Mouse (Mus musculus): ENCODE measurements around the gene Anks1b. TPM values are rescaled to one million over a fixed set of nuclear protein-coding genes. Genes with fewer than 3 reads are reported as not detected.

Gene Anks1b
- polyA plus RNA-seq, 1 experiment from 2014 or later = 0.21 TPM

DNA sequence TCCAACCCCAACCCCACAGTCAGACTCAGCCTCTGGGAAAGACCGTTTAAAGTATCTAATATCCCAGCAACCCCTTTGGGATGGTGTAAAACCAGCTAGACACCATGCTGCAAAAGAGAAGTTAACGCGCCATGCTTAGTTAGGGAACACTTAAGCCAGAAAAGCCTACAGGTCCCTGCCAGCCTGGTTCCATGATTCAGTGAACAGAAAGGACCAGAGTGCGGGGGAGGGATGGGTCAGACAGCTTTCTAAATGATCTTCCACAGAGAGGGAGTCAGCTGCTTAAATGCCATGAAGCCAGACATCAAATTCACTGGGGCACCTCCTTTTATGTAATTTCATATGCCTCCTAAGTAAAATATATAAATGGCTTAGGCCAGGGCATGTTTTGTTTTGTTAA lies 764.0 kb downstream of the Anks1b start:
- Histone ChIP-seq H3K27ac (ENCODE audit: low read length) (no peak overlapping the region), H3K27me3 (replicated peaks; ENCODE audit: insufficient read depth, low read length) (no peaks in the 10 kb centered on the region), H3K36me3 (ENCODE audit: insufficient read depth, low read length) (no peaks in the 10 kb centered on the region), H3K4me3 (ENCODE audit: low read depth, low read length) (no peak overlapping the region), H3K9ac (replicated peaks; ENCODE audit: low read depth) (no peak overlapping the region), H3K4me1 (ENCODE audit: insufficient read depth, low read depth, low read length) (no peaks in the 10 kb centered on the region), H3K4me2 (replicated peaks; ENCODE audit: low read depth, low read length) (no peak overlapping the region), H3K9me3 (ENCODE audit: low read length) (no peaks in the 10 kb centered on the region)
- WGBS = 89% methylated on average over 4 of the region's 4 CpGs
- DNase-seq (ENCODE audit: low spot score) (no peak), ATAC-seq (no peak)
- TF ChIP-seq EP300 (IDR thresholded peaks at IDR 0.05) (no peak), CTCF (IDR thresholded peaks at IDR 0.05) (no peak)

DNA sequence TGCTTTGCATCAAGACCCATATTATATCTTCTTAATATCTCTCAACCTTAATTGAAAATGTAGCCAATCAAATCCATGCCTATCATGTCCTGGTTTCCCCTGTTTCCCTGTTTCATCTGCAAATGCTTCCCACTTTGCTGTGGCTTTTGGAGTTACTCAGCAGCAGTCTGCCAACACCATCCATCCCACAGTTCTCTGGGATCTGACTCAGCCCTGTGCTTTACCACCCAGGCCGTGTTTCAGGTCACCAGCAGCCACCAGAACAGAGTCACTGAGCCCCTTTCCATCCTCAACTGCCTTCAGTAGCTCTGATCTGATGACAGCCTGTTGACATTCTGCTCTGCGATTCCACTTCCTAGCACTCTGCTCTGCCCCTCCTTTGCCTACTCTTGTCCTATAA lies 776.4 kb downstream of the Anks1b start:
- Histone ChIP-seq H3K4me3 (ENCODE audit: low read depth, low read length) (no peak overlapping the region), H3K4me1 (ENCODE audit: insufficient read depth, low read depth, low read length) (no peaks in the 10 kb centered on the region), H3K9me3 (ENCODE audit: low read length) (no peaks in the 10 kb centered on the region), H3K27me3 (replicated peaks; ENCODE audit: insufficient read depth, low read length) (no peaks in the 10 kb centered on the region), H3K27ac (ENCODE audit: low read length) (no peak overlapping the region), H3K9ac (replicated peaks; ENCODE audit: low read depth) (no peak overlapping the region), H3K36me3 (ENCODE audit: insufficient read depth, low read length) (no peaks in the 10 kb centered on the region), H3K4me2 (replicated peaks; ENCODE audit: low read depth, low read length) (no peak overlapping the region)
- TF ChIP-seq EP300 (IDR thresholded peaks at IDR 0.05) (no peak), CTCF (IDR thresholded peaks at IDR 0.05) (no peak)
- 61% methylated on average over 2 of the region's 2 CpGs for WGBS
- ATAC-seq = no peak
- no peak for DNase-seq (ENCODE audit: low spot score)

DNA sequence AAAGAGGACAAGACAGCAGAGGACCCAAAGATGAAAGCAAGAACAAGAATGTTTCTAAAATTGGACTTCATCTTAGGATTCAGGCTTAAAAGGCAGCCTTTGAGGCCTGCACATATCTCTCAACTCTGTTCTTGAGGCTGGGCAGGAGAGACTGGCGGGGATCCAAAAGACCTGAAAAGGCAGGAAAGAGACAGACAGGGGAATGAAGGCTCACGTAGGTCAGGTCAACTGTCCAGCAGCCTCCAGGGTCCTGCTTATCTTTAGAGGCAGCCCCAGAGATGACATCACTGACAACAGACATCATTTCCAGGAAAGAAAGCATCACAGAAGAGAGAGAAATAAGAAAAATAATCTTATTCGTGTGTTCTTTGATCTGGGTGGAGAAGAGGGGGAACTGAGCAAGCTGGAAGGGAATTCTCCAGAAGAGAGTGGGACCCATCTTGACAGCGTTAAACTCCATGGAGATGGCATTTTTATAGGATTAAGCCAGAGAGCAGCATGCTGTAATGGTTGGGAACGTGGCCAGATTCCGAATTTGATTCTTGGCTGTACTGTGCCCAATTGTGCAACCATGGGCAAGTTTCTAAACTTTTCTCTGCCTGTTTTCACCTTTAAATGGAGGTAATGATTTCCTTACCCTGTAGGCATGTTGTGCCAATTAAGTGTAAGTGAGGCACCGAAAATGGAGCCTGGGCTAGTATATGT lies 784.3 kb downstream of the Anks1b start:
- Histone ChIP-seq H3K27ac (ENCODE audit: low read length) (no peak overlapping the region), H3K4me1 (ENCODE audit: insufficient read depth, low read depth, low read length) (no peaks in the 10 kb centered on the region), H3K4me2 (replicated peaks; ENCODE audit: low read depth, low read length) (no peak overlapping the region), H3K27me3 (replicated peaks; ENCODE audit: insufficient read depth, low read length) (no peaks in the 10 kb centered on the region), H3K4me3 (ENCODE audit: low read depth, low read length) (no peak overlapping the region), H3K9me3 (ENCODE audit: low read length) (no peaks in the 10 kb centered on the region), H3K9ac (replicated peaks; ENCODE audit: low read depth) (no peak overlapping the region), H3K36me3 (ENCODE audit: insufficient read depth, low read length) (no peaks in the 10 kb centered on the region)
- DNase-seq (ENCODE audit: low spot score) = no peak
- ATAC-seq = no peak
- TF ChIP-seq EP300 (IDR thresholded peaks at IDR 0.05) = no peak
- no peak for TF ChIP-seq CTCF (IDR thresholded peaks at IDR 0.05)
- 65% methylated on average over 7 of the region's 7 CpGs for WGBS

DNA sequence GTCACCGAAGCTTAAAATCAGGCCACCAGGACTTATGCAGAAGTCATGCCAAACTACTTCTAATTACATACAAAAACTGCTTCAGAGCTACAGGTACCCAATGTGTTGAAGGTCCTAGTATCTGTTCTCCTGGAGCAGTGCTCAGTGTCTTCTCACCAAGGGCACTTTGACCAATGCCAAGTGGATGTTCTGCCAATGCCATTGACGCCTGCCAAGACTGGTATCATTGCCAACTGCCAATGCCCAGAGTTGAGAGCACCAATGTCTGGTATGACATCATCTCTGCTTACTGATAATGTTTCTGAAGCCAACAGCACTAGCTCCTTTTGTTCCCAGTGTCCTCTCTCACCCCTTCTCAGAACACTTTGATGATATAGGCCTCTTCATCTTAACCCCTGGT lies 793.4 kb downstream of the Anks1b start:
- no peak for TF ChIP-seq EP300 (IDR thresholded peaks at IDR 0.05)
- no peak for TF ChIP-seq CTCF (IDR thresholded peaks at IDR 0.05)
- no peak overlapping the region for H3K4me2 ChIP-seq (replicated peaks; ENCODE audit: low read depth, low read length)

DNA sequence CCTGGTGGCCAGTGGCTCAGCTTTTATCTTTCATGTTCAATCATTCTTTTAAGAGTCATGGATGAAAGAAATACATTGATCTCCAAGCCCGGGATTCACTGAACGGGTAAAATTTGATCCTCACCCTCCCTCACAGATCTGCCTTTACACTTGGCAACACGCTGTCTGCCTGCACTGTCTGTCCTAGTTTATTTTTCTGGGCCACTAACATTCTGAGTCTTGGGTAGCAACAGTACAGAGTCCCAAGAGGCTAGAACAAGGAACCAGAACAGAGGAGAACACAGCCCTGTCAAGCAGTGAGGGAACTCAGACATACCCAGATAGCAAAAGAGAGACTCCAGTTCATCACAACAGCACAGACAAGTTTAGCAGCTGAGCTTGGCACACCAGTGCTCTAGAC lies 797.0 kb downstream of the Anks1b start:
- no peak overlapping the region for H3K9ac ChIP-seq (replicated peaks; ENCODE audit: low read depth)
- DNase-seq (ENCODE audit: low spot score) (no peak), ATAC-seq (no peak)
- H3K4me1 ChIP-seq (ENCODE audit: insufficient read depth, low read depth, low read length) = no peaks in the 10 kb centered on the region
- no peak overlapping the region for H3K27ac ChIP-seq (ENCODE audit: low read length)
- no peak overlapping the region for H3K4me3 ChIP-seq (ENCODE audit: low read depth, low read length)
- WGBS = 84% methylated on average over 3 of the region's 3 CpGs
- no peaks in the 10 kb centered on the region for H3K9me3 ChIP-seq (ENCODE audit: low read length)
- no peaks in the 10 kb centered on the region for H3K27me3 ChIP-seq (replicated peaks; ENCODE audit: insufficient read depth, low read length)
- TF ChIP-seq EP300 (IDR thresholded peaks at IDR 0.05) = no peak
- TF ChIP-seq CTCF (IDR thresholded peaks at IDR 0.05) = no peak
- no peaks in the 10 kb centered on the region for H3K36me3 ChIP-seq (ENCODE audit: insufficient read depth, low read length)
- H3K4me2 ChIP-seq (replicated peaks; ENCODE audit: low read depth, low read length) = no peak overlapping the region

More for the DNA sequence above, 793.4 kb downstream of the Anks1b start:
- Histone ChIP-seq H3K4me1 (ENCODE audit: insufficient read depth, low read depth, low read length) (no peaks in the 10 kb centered on the region), H3K27ac (ENCODE audit: low read length) (no peak overlapping the region), H3K4me3 (ENCODE audit: low read depth, low read length) (no peak overlapping the region), H3K9ac (replicated peaks; ENCODE audit: low read depth) (no peak overlapping the region), H3K27me3 (replicated peaks; ENCODE audit: insufficient read depth, low read length) (no peaks in the 10 kb centered on the region), H3K9me3 (ENCODE audit: low read length) (no peaks in the 10 kb centered on the region), H3K36me3 (ENCODE audit: insufficient read depth, low read length) (no peaks in the 10 kb centered on the region)
- no peak for DNase-seq (ENCODE audit: low spot score)
- 79% methylated on average over 2 of the region's 2 CpGs for WGBS
- no peak for ATAC-seq

DNA sequence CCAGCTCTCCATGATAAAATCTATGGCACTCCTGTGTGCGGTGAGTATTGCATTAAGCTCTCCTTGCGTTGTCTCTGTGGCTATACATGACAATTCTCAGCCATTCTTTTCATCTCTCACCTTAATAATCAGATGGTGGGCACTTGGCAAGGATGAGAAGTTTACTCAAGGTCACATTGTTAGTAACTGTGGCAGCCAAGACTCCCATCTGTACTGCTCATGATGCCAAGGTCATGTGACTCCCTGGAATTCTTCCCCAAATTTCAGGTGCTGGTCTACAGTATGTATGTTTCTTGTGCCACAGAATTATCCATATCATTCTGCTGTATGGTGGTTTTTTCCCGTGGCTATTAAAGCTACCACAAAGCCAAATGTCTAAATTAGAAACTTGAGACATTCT lies 798.8 kb downstream of the Anks1b start:
- Histone ChIP-seq H3K4me3 (ENCODE audit: low read depth, low read length) (no peak overlapping the region), H3K4me2 (replicated peaks; ENCODE audit: low read depth, low read length) (no peak overlapping the region), H3K27ac (ENCODE audit: low read length) (no peak overlapping the region), H3K9me3 (ENCODE audit: low read length) (no peaks in the 10 kb centered on the region), H3K36me3 (ENCODE audit: insufficient read depth, low read length) (no peaks in the 10 kb centered on the region), H3K9ac (replicated peaks; ENCODE audit: low read depth) (no peak overlapping the region), H3K4me1 (ENCODE audit: insufficient read depth, low read depth, low read length) (no peaks in the 10 kb centered on the region), H3K27me3 (replicated peaks; ENCODE audit: insufficient read depth, low read length) (no peaks in the 10 kb centered on the region)
- WGBS = 68% methylated on average over 3 of the region's 3 CpGs
- DNase-seq (ENCODE audit: low spot score) (no peak), ATAC-seq (no peak)
- TF ChIP-seq CTCF (IDR thresholded peaks at IDR 0.05) (no peak), EP300 (IDR thresholded peaks at IDR 0.05) (no peak)

DNA sequence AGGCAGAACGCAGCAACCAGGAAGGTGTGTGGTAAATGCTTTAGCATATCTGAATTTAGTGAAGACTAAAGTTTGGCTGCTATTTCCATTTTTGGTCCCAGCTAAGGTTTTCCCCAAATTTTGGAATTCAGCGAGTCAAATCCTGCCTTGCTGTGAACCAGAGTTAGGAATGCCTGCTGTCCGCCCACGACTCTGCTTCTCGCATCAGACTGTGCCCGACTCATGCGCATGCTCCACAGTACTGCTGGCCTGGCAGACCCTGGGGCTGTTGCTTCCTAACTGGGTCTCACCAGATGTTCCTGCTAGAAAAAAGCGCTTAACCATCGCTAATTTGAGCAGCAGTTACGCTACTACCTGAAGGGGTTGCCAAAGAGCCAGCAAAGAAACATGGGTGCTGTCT lies 801.1 kb downstream of the Anks1b start:
- no peaks in the 10 kb centered on the region for H3K27me3 ChIP-seq (replicated peaks; ENCODE audit: insufficient read depth, low read length)
- DNase-seq (ENCODE audit: low spot score) = no peak
- H3K9ac ChIP-seq (replicated peaks; ENCODE audit: low read depth) = no peak overlapping the region
- H3K4me2 ChIP-seq (replicated peaks; ENCODE audit: low read depth, low read length) = no peak overlapping the region
- H3K4me3 ChIP-seq (ENCODE audit: low read depth, low read length) = no peak overlapping the region
- WGBS = 86% methylated on average over 10 of the region's 10 CpGs
- H3K9me3 ChIP-seq (ENCODE audit: low read length) = no peaks in the 10 kb centered on the region
- no peak for ATAC-seq
- H3K36me3 ChIP-seq (ENCODE audit: insufficient read depth, low read length) = no peaks in the 10 kb centered on the region
- H3K27ac ChIP-seq (ENCODE audit: low read length) = no peak overlapping the region
- no peak for TF ChIP-seq CTCF (IDR thresholded peaks at IDR 0.05)
- TF ChIP-seq EP300 (IDR thresholded peaks at IDR 0.05) = no peak
- H3K4me1 ChIP-seq (ENCODE audit: insufficient read depth, low read depth, low read length) = no peaks in the 10 kb centered on the region

Data from lung, postnatal 0 days (tissue).